Mouse (Mus musculus) monocyte, adult 5-6 weeks (primary cell): ENCODE measurements at regions not wholly inside any gene's neighbourhood (a gene's known extent, or its start where the extent isn't known, plus 50 kb on each side); places are given as distances from the start of the nearest gene placed in this dataset.

Source experiments
- ATAC-seq: fragments of 153-309, 156-312 bp; replicated peaks from 2 replicates; pipeline ENCODE4 v1.8.0; 2017; ENCODE audit warnings: mild to moderate bottlenecking; ENCODE audit not compliant: low TSS enrichment, insufficient number of reproducible peaks, severe bottlenecking, poor library complexity, low FRiP score

DNA sequence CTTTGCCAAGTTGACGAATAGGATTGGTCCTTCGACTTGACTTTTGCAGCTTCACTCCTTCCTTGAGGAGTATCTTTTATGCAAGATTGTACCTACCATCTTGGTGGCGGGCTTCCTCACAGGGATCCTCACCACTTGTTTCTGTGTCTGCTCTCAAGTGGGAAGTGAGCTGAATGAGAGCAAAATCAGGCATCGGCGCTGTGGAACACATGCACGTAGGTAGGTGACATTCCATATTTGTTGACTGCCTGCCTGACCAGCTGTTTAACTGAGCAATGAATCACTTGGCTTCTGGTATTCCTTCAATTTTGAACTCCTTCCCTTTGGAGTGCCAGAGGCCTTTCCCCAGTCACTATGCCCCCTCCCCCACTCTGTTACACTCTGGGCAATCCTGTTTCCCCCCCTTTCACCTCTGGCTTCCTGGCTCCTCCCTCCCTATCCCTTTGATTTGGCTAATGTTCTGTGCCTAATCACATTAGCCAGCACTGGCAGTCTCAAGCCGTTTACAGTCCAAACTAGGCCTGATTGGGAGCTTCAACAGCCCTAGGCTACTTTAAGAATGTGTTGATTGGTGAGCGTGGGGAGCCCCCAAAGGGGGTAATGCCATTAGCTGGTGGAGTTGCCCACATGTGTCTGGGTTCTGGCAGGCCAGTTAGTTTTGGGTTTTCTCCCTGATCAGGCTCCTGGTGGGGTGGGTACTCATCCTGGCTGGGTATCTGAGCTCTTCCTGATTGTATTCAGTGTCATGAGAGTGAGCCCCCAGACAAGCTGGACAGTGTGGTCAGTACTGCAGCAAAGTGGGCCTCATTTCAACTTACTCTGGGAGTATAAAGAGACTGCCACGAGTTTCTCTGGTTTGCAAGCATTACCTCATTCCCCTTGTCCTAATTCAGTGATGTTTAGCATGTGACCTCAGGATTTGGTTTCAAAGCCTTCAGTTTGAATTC lies 285.8 kb downstream of the Bcl11a start:
- ATAC-seq: no peak

DNA sequence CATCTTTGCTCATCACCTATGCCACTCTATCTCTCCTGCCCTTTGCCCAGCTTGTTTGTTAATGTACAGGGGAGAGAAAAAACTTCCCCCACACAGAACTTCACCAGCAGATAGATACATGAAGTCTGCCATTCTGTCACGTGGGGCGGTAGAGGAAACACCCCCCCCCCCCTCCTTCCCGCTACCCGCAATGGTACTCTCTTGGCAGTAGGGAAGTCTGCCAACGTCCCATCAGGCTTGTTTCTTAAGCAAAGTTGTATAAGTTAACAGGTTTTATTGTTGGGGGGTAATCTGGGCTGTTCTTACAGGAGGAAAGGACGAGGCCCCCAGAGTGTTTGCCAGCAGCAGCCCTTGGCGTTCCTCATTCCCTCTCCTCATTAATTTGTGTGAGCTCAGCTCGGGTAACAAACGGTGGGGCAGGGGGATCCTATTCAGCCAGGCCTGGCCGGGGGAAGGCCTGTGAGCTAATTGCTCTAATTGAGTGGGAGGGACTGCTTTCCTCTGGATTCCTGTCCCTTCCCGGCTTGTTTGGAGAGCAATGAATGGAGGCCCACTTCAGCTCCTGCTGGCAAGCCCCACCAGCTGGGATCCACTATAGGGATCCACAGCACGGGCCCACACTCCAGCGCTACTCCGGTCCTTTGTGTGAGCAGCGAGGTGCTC lies 292.5 kb downstream of the Bcl11a start:
- ATAC-seq: no peak

DNA sequence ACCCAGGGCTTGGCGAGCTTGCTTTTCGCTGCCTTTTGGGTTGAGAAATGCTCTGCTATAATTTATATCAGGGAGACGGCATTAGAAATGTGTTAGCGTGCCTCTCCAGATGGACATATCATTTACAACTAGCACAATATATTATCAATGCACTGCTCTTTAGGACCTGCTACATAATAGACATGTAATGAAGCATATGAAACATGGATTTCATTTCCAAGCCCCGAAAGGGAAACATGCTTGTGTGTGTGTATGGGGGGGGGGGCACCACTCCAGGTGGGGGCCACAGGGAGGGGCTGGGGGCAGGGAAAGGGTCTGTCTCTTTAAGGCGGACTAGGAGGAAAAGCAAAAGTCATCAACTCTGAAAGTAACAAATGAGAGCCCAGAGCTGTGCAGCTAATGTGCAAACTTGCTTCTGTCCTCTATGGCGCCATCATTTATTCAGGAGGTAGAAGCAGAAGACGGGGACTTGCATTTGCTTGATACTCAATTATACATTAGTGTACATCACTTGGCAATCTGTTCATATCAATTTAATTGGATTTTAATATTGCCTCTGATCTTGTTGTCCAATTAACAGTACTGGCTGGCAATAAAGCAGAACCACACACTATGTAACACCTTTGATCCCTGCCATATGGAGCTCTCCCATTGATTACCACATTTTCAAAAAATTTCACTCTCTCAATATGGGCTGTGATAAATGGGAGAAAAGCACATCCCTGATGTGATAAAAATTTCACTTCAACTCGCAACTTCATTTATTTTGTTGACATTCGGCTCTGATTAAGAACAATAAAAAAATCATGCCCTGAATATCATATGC lies 293.2 kb downstream of the Bcl11a start:
- no peak for ATAC-seq

DNA sequence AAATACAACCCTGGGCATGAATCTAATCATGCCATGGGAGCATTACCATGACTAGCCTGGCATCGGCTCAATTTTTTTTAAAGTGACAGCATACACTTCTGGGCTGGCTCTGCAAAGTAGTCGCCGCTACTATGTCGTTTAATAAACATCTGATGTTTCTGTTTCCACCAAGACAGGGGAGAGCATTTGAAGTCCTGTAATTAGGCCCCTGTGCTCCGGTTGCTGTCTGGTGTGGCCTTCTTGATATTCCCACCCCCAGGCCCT lies 293.8 kb downstream of the Bcl11a start:
- ATAC-seq: no peak

DNA sequence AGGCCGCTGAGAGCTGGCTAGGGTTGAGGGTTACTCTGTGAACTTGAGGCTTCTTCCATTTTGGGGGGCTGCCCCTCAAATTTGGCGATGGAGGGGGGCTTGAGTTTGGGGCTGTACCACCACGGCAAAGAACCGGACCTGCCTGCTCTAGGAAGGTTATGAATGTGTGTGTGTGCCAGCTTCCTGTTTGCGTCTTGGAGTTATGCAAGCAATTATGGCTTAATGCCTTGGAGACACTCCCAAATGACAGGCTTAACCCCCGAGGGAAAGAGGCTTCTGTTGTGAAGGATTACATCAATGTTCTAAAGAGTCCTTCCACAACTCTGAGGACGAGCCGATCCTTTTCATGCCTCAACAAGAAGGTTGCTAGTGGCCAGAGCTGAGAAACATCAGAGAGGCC lies 294.1 kb downstream of the Bcl11a start:
- ATAC-seq: peak; percentile 88

DNA sequence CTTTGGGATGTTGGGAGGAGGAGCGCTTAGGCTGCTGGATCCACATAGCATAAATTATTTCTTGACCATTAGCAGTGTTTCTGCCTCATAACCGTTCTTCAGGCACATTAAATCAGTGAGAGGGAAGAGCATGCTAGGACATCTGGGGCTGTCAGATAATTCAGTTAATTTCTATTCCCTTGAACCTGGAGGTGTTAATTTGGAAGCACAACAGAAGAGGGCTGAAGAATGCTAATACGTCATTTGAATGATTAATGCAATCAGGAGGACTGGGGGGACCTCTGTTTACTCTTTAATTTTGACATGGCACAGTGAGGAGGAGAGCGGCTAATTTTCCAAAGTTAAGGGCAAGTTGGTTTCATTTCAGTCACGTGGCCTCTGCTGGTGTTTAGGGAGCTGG lies 294.8 kb downstream of the Bcl11a start:
- ATAC-seq: no peak

DNA sequence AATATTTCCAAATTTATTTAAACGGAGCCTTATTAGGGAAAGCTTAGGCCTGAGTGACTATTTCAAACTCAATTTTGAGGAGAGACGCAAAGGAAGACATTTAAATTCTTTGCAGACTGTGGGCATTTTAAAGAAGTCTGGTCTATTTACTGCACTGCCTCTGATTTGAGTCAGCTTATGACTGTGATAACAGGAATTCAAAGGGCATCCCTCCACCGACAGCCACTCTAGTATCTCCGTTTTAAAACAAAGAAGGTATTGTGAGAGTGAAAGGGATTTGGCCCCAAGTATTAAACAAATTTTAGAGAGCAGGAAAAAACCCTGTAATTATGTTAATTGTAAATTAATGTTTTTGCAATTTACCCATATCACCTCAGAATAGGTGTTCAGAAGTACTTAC lies 295.4 kb downstream of the Bcl11a start:
- no peak for ATAC-seq

DNA sequence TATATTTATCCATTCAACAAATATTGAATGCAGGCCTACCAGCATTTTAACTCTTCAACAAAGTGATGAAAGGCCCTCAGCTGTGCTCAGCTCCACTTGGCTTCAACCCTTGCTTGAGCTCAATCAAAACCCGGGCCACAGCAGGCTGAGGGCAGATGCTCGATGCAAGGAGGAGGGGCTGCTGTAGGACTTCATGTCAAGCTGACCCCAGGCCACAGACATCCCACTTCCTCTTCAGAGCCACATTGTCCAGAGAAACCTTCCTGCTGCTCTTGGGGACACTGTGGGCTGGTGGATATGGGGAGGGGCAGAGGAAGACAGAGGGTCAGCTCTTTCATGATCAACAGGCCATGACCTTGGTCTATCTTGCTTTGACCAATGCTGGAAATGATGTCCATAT lies 299.7 kb downstream of the Bcl11a start:
- no peak for ATAC-seq

DNA sequence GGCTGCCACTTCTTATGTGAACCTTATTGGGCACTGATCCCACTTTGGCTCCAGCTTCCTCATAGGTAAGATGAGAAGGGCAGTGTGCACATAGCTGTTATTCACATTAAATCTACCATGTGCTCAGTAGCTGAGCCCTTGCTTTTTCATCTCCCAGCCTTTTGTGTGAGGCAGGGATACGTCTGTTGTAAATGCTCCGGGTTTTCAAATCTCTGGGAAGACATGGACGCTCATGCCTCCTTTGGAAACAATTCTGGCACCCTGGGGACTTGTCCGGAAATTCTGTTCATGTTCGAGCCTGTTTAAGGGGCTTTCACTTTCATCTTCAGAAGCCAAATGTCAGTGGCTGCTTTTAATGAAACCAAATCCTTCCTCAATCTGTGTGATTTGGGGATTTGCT lies 312.7 kb downstream of the Bcl11a start:
- no peak for ATAC-seq

DNA sequence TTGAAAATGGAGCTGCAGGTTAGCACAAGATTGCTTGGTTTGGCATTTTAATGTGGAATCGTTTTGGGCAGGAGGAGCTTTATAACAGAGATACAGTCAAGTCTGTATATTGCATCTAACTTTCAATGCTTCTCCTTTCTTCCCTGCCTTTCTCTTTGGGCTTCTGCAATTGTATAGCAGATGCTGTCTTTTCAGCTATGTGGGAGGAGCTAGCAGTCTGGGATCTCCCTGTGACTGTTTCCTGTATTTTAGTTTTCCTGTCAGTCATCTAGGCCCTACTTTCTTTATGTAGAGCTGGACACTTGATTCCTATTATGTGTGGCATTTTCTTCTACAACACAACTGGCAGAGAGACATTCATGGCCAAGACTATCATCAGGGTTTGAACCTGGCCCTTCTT lies 313.5 kb downstream of the Bcl11a start:
- no peak for ATAC-seq

DNA sequence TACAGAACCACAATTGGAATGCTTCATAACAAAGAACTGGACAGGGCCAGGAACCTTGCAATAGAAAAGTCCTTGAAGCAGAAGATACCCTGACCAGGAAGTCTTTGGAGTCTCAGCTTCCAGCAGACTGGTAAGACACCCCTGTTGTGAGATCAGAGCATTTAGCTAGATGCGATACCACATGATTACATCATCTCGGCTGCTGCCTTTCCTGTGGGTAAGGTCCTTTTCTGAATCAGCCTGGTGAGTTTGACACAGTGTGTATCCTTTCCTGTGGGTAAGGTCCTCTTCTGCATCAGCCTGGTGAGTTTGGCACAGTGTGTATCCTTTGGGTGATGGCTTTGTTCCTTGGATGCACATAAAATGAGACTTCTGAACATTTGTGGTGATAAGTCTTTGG lies 317.6 kb downstream of the Bcl11a start:
- ATAC-seq: no peak

DNA sequence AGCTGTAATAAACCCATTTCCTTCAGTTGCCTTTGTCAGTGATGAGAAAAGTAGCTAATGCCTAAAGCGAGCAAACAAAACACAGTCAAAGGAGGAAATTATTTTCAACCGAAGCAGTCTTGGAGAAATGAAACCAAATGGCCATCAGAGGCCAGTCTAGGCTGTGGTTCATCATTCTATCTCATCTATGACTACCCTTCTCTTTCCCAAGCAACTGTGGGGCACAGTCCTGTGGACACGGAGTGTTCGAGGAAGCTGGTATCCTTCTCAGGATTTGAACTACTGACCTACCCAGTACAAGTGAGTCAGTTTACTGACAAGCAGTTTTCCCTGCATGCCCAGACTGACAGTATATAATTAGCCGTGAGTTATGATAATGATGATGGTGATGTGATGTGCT lies 319.1 kb downstream of the Bcl11a start:
- no peak for ATAC-seq

DNA sequence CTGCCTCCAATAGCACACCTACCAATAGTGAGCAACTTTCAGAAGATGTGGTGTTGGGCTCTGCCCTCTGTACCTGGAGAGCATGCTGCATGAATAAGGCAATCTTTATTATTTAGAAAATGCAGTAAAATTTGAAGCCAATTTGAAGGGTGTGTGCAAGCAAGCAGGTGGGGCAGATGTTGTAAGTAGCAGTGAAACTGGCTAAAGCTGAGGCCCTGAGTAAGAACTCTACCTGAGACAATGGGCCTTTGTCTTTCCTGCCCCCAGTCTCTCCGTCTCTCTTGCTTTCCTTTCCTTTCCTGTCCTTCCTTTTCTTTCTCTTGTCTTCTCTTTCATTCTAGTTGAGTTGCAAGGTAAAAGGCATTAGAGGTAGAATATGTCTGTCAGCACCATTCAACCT lies 319.9 kb downstream of the Bcl11a start:
- ATAC-seq: no peak

DNA sequence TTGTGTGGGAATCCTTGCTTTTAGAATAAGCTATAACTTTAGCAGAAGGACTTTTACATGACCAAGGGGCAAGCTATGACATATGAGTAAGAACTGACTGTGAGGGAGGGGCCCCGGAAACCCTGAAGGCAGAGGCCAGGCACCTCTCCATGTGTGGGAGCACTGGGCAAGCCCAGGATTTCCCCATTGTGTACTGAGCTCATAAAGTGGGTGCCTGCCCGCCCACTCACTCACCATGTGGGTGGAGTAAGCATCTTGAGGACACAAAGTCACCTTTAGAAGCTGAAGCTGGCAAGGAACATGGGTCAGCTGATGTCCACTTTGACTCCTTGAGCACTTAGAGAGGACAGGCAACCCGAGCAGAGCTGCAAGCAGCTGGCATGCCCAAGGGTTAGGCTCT lies 323.3 kb downstream of the Bcl11a start:
- ATAC-seq: no peak

DNA sequence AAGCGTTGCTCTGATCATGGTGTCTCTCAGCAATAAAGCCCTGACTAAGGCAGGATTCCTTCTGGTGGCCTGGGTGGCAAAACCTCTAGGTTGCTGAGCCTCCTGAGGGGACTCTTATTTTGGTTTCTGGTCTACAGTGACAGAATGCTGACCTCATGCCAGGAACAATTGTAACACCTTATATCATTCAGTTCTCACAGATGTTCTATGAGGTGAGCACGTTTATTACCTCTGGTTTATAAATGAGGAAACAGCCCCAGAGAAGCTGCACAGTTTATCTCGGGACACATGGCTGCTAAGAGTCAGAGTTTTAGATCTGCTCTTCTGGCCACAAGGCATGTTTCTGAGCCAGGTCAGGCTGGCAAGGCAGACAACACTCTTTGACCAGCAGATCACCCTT lies 324.3 kb downstream of the Bcl11a start:
- no peak for ATAC-seq

DNA sequence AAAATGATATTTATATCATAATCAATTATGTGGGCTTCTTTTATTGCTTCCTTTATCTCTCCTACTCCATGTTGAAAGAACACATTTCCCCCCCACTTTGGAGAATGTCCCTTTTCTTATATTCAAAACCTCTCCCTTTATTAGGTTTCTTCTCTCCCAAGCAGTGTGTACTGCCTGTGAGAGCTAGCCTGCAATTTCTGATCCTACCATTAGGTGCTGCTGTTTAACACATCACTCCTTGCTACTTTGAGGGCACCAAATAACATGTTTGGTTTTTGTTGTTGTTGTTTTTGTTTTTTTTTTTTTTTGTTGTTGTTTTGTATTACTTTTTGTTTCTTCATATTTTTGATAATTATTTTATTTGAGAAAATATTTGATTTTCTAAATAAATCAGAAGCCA lies 336.9 kb downstream of the Bcl11a start:
- ATAC-seq: no peak; the same call in 1 of the 2 replicates

DNA sequence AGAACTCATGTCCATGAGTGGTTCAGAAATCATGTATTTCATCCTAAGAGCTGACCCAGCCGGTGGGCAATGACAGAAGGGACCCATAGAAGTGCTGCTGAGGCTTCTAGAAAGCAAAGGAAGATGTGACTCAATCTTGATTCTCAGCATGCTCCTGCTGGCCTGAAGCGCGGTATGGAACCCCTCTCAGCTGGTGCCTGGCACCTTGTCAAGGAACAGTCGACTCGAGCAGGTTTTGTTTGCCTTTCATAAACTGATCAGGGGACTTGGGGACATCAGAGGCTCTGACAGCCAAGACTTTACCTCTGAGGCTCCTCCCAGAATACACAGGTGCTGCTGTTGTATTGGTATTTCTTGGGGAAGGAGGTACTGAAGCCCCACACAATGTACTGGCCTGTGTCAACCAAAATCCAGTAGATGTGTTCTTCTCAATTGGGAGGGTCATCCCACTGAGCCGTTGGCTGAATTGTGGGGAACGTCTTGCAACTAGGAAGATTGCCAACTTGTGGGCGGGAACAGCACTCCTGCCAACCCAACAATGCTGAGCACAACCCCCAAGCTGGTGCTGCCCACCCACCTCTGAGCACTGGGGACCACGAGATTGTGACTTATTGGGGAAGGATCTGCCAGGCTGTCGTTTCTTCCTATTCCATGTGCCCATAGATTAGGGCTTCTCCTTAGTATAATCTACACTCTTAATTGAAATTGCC lies 344.4 kb downstream of the Bcl11a start:
- no peak for ATAC-seq

DNA sequence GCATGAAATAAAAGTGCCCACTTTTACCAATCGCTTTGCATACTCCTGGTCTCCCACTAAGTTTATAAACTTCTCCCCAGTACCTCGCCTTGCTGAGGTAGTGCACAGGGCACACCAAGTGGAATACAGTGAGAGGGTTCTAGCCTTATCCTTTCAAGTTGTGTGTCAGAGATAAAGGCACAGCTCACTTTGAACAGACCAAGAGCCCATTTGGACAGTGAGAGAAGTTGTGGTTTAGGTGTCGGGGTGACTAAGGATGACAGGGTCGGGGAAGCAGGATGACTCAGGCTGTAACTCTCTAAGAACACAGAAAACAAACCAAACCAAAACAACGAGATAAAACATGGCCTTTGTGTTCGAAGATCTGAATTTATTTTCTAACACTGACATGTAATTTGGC lies 345.4 kb downstream of the Bcl11a start:
- ATAC-seq: no peak
